Mouse (Mus musculus): Measurements from ENCODE around the gene Hist1h4h. TPM values are rescaled to one million over a fixed set of nuclear protein-coding genes. Genes with fewer than 3 reads are reported as not detected.
A peak's percentile ranks its signal among the peaks of the same experiment; 100 is the strongest.

Hist1h4h gene
- polyA plus RNA-seq (2014; fragmentation: Nextera tagmentation; extraction: Ambion mirVana): 3.3 and 3.6 TPM in 2 replicates

- H3K36me3 ChIP-seq (ENCODE audit: control insufficient read depth, insufficient read depth, low read length): no peaks in the 10 kb centered on the region
- H3K4me3 ChIP-seq (ENCODE audit: low read depth, low read length): peak within 1 kb of the TSS; percentile 45
- H3K9me3 ChIP-seq (ENCODE audit: control insufficient read depth, low read length): no peaks in the 10 kb centered on the region
- peak; percentile 75 for ATAC-seq (ENCODE audit: low FRiP score)
- H3K4me2 ChIP-seq: peak within 1 kb of the TSS; percentile 45
- H3K27me3 ChIP-seq (ENCODE audit: control insufficient read depth, insufficient read depth, low read length): no peaks in the 10 kb centered on the region
- peak within 1 kb of the TSS; percentile 86 for H3K9ac ChIP-seq (ENCODE audit: low read length)
- H3K27ac ChIP-seq (ENCODE audit: low read depth, low read length): peak within 1 kb of the TSS; percentile 98
- peak; percentile 99 for DNase-seq (ENCODE audit: low spot score, missing footprints)
- peaks cover 11% of the 10 kb centered on the region for H3K4me1 ChIP-seq (ENCODE audit: control insufficient read depth, insufficient read depth, low read length)
- WGBS: under 1% methylated on average over 57 of the region's 70 CpGs
These were observed at the start of gene Hist1h4h for GRCm38 (mm10) chr13:23530901-23531875. Gene Hist1h4h, plus strand, starts transcription at chr13:23531050.

DNA sequence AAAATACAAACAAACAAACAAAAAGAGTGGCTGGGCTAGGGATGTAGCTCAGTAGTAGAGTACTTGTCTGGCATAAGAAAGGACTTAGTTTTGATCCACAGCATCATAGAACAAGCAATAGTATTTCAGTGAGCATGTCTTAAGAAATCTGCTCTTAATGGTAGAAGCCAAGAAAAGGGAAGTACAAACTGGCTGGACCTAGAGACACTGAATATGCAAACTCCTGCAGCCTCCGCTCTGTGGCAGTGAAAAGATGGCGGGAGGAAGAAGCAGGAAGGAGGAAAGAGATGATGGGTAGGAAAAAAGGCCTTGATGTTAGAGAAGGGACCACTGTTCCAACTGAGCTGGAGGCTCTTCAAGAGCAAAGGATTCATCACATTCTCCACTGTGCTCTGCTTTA is 47.7 kb upstream of the Hist1h4h start:
- Histone ChIP-seq H3K9ac (ENCODE audit: low read length) (no peak overlapping the region), H3K4me3 (ENCODE audit: low read depth, low read length) (no peak overlapping the region), H3K27me3 (ENCODE audit: control insufficient read depth, insufficient read depth, low read length) (no peaks in the 10 kb centered on the region), H3K27ac (ENCODE audit: low read depth, low read length) (no peak overlapping the region), H3K4me2 (no peak overlapping the region), H3K4me1 (ENCODE audit: control insufficient read depth, insufficient read depth, low read length) (no peaks in the 10 kb centered on the region), H3K9me3 (ENCODE audit: control insufficient read depth, low read length) (no peaks in the 10 kb centered on the region), H3K36me3 (ENCODE audit: control insufficient read depth, insufficient read depth, low read length) (no peaks in the 10 kb centered on the region)
- DNase-seq (ENCODE audit: low spot score, missing footprints): no peak
- 89% methylated on average over 2 of the region's 2 CpGs for WGBS
- ATAC-seq (ENCODE audit: low FRiP score): no peak

GRCm38 (mm10) chr13:23485271-23485670 is 45.6 kb upstream of the Hist1h4h start:
- no peak overlapping the region for H3K4me2 ChIP-seq
- H3K9ac ChIP-seq (ENCODE audit: low read length): no peak overlapping the region
- H3K9me3 ChIP-seq (ENCODE audit: control insufficient read depth, low read length): no peaks in the 10 kb centered on the region
- WGBS: 50% methylated on average over 5 of the region's 5 CpGs
- no peak overlapping the region for H3K4me3 ChIP-seq (ENCODE audit: low read depth, low read length)
- ATAC-seq (ENCODE audit: low FRiP score): no peak
- no peak overlapping the region for H3K27ac ChIP-seq (ENCODE audit: low read depth, low read length)
- no peaks in the 10 kb centered on the region for H3K36me3 ChIP-seq (ENCODE audit: control insufficient read depth, insufficient read depth, low read length)
- no peak for DNase-seq (ENCODE audit: low spot score, missing footprints)
- H3K4me1 ChIP-seq (ENCODE audit: control insufficient read depth, insufficient read depth, low read length): 0 out of 2 replicates have a peak, but pooled peaks cover 3% of the 10 kb centered on the region
- H3K27me3 ChIP-seq (ENCODE audit: control insufficient read depth, insufficient read depth, low read length): no peaks in the 10 kb centered on the region

DNA sequence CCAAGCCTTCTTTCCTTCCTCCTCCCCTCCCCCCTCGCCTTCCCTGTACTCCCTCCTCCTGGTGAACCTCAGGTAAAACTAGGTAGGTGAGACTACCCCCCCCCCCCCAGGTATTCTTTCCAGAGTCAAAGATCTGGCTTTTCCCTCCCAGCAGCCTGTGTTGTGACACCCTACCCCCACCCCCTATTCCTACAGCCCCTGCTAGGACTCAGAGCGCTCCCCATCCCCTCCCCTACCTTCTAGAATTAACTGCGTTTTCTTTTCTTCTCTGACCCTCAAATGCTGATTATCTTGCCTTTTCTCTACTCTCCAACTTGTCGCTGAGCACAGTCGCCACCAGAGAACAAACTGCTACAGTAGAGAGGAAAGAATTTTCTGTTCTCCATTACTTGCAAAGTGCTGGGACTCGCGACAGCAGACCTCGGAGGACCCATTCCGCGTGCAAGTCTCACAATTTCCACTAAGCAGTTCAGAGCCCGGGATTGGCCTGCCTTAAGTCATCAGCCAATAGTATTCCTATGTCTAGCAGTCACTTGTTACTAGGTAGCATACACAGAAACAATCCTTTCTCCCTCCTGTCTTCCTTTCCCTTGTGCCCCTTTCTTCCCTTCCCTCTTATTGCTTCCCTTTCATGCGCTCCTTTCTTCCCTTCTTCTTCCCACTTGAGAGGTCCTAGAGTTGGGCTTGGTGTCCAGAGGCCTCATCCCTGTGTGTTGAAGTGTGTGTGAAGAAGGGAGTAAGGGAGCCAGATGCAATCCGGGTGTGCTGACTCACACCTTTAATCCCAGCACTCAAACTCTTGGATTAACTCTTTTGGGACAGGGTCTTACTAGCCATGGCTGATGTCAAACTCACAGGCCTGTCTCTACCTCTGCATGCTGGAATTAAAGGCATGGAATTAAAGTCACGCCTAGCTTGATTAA is 42.2 kb upstream of the Hist1h4h start, which contains the start of gene Btn2a2:
TSS of gene Btn2a2 (minus strand) at position 458 of the 923 bp plus-strand sequence.
- Histone ChIP-seq H3K27me3 (ENCODE audit: control insufficient read depth, insufficient read depth, low read length) (no peaks in the 10 kb centered on the region), H3K4me1 (ENCODE audit: control insufficient read depth, insufficient read depth, low read length) (peaks cover 10% of the 10 kb centered on the region), H3K9me3 (ENCODE audit: control insufficient read depth, low read length) (no peaks in the 10 kb centered on the region), H3K4me3 (ENCODE audit: low read depth, low read length) (peak within 1 kb of the TSS; percentile 16), H3K27ac (ENCODE audit: low read depth, low read length) (no peak within 1 kb of the TSS), H3K4me2 (peak within 1 kb of the TSS; percentile 39), H3K9ac (ENCODE audit: low read length) (no peak within 1 kb of the TSS), H3K36me3 (ENCODE audit: control insufficient read depth, insufficient read depth, low read length) (no peaks in the 10 kb centered on the region)
- ATAC-seq (ENCODE audit: low FRiP score): peak; percentile 89
- WGBS: 2% methylated on average over 13 of the region's 14 CpGs
- peak; percentile 93 for DNase-seq (ENCODE audit: low spot score, missing footprints)

DNA sequence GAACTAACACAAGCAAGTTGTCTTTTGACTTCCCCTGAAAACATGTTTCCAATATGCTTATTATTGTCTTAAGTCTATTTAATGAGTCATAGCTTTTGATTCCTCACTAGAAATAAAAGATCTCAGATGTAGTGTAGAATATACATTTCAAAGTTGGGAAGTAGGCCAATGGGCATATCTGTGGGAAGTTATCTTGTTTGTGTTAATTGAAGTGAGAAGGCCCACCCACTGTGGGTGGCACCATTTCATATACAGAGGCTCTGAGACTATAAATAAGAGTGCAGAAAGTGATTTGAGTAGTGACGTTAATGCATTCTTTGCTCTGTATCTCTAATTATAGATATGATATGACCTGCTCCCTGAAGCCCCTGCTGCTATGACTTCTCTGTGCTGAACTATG is 40.0 kb upstream of the Hist1h4h start:
- H3K9me3 ChIP-seq (ENCODE audit: control insufficient read depth, low read length): no peaks in the 10 kb centered on the region
- no peak overlapping the region for H3K4me2 ChIP-seq
- peaks cover 10% of the 10 kb centered on the region for H3K4me1 ChIP-seq (ENCODE audit: control insufficient read depth, insufficient read depth, low read length)
- H3K27ac ChIP-seq (ENCODE audit: low read depth, low read length): no peak overlapping the region
- WGBS: 83% methylated on average over 1 of the region's 1 CpGs
- H3K27me3 ChIP-seq (ENCODE audit: control insufficient read depth, insufficient read depth, low read length): no peaks in the 10 kb centered on the region
- DNase-seq (ENCODE audit: low spot score, missing footprints): no peak
- H3K9ac ChIP-seq (ENCODE audit: low read length): no peak overlapping the region
- H3K4me3 ChIP-seq (ENCODE audit: low read depth, low read length): no peak overlapping the region
- ATAC-seq (ENCODE audit: low FRiP score): no peak
- H3K36me3 ChIP-seq (ENCODE audit: control insufficient read depth, insufficient read depth, low read length): no peaks in the 10 kb centered on the region

DNA sequence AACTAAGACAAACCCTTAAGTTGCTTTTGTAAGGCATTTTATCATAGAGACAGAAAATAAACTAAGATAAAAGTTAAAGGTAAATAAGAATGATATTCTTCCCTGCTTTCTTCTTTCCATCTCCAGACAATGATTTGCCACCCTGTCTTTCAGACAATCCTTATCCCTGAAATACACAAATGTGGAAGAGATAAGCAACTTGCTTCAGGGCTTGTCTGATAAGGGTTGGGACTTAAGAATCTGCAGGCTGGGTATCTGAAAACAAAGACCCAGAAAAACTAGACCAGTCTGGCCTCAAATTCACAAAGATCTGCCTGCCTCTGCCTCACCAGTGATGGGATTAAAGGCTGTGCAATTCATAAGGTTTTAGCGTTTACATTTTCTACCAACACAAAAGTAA is 39.6 kb upstream of the Hist1h4h start:
- H3K4me2 ChIP-seq: no peak overlapping the region
- DNase-seq (ENCODE audit: low spot score, missing footprints) (no peak), ATAC-seq (ENCODE audit: low FRiP score) (no peak)
- no peaks in the 10 kb centered on the region for H3K36me3 ChIP-seq (ENCODE audit: control insufficient read depth, insufficient read depth, low read length)
- H3K9me3 ChIP-seq (ENCODE audit: control insufficient read depth, low read length): no peaks in the 10 kb centered on the region
- no peak overlapping the region for H3K9ac ChIP-seq (ENCODE audit: low read length)
- H3K4me3 ChIP-seq (ENCODE audit: low read depth, low read length): no peak overlapping the region
- no peak overlapping the region for H3K27ac ChIP-seq (ENCODE audit: low read depth, low read length)
- WGBS: 21% methylated on average over 1 of the region's 1 CpGs
- H3K27me3 ChIP-seq (ENCODE audit: control insufficient read depth, insufficient read depth, low read length): no peaks in the 10 kb centered on the region
- H3K4me1 ChIP-seq (ENCODE audit: control insufficient read depth, insufficient read depth, low read length): peaks cover 10% of the 10 kb centered on the region

DNA sequence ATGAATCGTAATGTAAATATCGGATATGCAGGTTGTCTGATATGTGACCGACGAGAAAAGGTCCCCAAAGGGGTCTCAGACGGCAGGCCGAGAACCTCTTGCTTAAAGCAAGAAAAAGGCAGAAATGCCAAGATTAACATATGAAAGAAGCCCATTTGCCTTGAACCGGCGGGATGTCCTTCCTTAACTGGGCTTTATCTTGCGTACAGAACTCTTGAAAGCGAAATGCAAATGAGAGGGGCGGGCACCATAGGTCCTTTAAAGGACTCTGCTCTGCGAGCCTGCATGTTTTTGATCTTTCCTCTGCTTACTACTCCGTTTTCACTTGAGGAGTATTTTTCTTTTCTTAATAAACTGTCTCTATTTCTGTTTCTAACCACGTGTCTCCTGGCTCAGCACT is 38.9 kb upstream of the Hist1h4h start:
- no peak overlapping the region for H3K27ac ChIP-seq (ENCODE audit: low read depth, low read length)
- H3K4me3 ChIP-seq (ENCODE audit: low read depth, low read length): peak overlapping the region; percentile 15; the same call in 1 of the 2 replicates
- no peaks in the 10 kb centered on the region for H3K27me3 ChIP-seq (ENCODE audit: control insufficient read depth, insufficient read depth, low read length)
- H3K9ac ChIP-seq (ENCODE audit: low read length): no peak overlapping the region
- peak; percentile 86 for DNase-seq (ENCODE audit: low spot score, missing footprints)
- peaks cover 10% of the 10 kb centered on the region for H3K4me1 ChIP-seq (ENCODE audit: control insufficient read depth, insufficient read depth, low read length)
- ATAC-seq (ENCODE audit: low FRiP score): peak; percentile 53
- peak overlapping the region; percentile 43 for H3K4me2 ChIP-seq
- no peaks in the 10 kb centered on the region for H3K9me3 ChIP-seq (ENCODE audit: control insufficient read depth, low read length)
- WGBS: 4% methylated on average over 14 of the region's 14 CpGs
- H3K36me3 ChIP-seq (ENCODE audit: control insufficient read depth, insufficient read depth, low read length): no peaks in the 10 kb centered on the region

DNA sequence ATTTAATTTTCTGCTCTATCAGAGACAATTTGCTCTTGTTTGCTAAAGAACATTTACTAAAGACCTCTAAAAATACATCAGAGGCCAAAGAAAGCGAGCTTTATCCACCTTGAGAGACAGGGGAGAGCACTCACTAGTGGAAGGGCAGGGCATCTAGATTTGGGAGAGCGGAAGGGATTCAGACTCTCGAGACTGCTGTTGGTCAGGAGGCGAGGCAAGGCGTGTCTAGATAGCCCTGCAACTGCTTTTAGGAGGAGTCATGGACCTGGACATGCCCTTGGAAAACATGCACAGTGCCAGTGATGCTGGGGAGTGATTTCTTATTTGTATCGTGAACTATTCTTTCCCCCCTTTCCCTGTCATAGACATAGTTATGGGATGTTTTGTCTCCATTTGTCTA is 35.3 kb upstream of the Hist1h4h start:
- Histone ChIP-seq H3K27me3 (ENCODE audit: control insufficient read depth, insufficient read depth, low read length) (no peaks in the 10 kb centered on the region), H3K27ac (ENCODE audit: low read depth, low read length) (no peak overlapping the region), H3K4me1 (ENCODE audit: control insufficient read depth, insufficient read depth, low read length) (peaks cover 7% of the 10 kb centered on the region), H3K4me3 (ENCODE audit: low read depth, low read length) (no peak overlapping the region), H3K4me2 (no peak overlapping the region), H3K9ac (ENCODE audit: low read length) (no peak overlapping the region), H3K9me3 (ENCODE audit: control insufficient read depth, low read length) (no peaks in the 10 kb centered on the region), H3K36me3 (ENCODE audit: control insufficient read depth, insufficient read depth, low read length) (no peaks in the 10 kb centered on the region)
- DNase-seq (ENCODE audit: low spot score, missing footprints) (no peak), ATAC-seq (ENCODE audit: low FRiP score) (no peak)
- WGBS: 84% methylated on average over 6 of the region's 6 CpGs
